Mouse (Mus musculus) heart, adult 2 months (tissue): ENCODE data around the gene Pum2.
"Not testable (repeated sequence)": the region's sequence is repeated elsewhere in the genome, so short reads cannot be mapped to it uniquely, and the experiment has no call there.

Experiments used
- EP300 ChIP-seq: fragments of 200-500 bp; IDR thresholded peaks from 2 replicates; pipeline ENCODE4 v1.6.1; 2011; ENCODE audit warnings: low read depth, low read length, control low read depth; ENCODE audit not compliant: insufficient read depth
- POLR2A ChIP-seq: fragments of 200-500 bp; IDR thresholded peaks from 2 replicates; pipeline ENCODE4 v1.6.1; 2011; ENCODE audit warnings: mild to moderate bottlenecking, low read depth, low read length, control low read depth; ENCODE audit not compliant: insufficient read depth

DNA sequence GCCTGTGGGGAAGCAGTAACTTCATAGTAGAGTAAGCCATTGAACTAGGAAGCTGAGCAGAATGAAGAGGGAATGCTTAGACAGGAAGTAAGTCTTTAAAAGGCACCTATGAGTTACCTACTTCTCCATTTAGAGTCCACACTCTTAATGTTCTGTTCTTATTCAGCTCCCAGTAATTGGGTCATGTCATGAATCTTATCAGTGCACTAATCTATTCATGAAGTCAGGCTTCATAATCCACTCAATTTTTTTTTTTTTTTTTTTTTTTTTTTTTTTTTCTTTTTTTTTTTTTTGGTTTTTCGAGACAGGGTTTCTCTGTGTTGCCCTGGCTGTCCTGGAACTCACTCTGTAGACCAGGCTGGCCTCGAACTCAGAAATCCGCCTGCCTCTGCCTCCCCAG, 15.9 kb downstream of the Pum2 start:
- TF ChIP-seq POLR2A, EP300: not testable (repeated sequence)
